Mouse (Mus musculus): ENCODE measurements around the gene Spryd3.

DNA sequence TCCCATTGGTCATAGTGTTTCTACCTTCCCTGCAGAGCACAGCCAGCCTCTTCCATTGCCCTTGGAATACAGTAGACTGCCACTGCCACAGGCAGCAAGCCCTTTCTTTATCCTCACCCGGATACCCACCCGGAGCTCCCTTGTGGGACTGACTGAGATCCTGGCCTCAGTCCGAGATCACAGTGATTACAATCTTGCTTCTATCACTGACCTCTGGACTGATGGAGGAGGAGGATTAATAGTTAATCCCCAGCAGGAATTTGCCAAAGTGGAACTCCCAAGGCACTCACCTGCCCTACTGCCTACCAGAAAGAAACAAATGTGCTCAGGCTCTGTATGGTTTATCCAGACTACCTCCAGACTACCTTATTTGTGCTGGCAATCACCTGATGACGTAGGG, 13.5 kb upstream of the Spryd3 start:
- TF ChIP-seq POLR2A (IDR thresholded peaks at IDR 0.05; ENCODE audit: insufficient read depth, low read depth, low read length), result no peak
- TF ChIP-seq CTCF (IDR thresholded peaks at IDR 0.05), result no peak
- no peak for TF ChIP-seq EP300 (IDR thresholded peaks at IDR 0.05; ENCODE audit: insufficient read depth, low read depth, low read length)
